Mouse (Mus musculus) erythroblast, embryonic 14.5 days (primary cell): ENCODE results near the gene Abcd3.

Experiments
- GATA1 ChIP-seq: IDR thresholded peaks from 2 replicates; pipeline ENCODE4 v1.6.1; 2012; ENCODE audit warnings: low read length, inconsistent platforms, mixed read lengths
- TAL1 ChIP-seq: IDR thresholded peaks from 3 replicates; pipeline ENCODE4 v1.6.1; 2012; ENCODE audit warnings: low read length, inconsistent platforms, mixed read lengths

DNA sequence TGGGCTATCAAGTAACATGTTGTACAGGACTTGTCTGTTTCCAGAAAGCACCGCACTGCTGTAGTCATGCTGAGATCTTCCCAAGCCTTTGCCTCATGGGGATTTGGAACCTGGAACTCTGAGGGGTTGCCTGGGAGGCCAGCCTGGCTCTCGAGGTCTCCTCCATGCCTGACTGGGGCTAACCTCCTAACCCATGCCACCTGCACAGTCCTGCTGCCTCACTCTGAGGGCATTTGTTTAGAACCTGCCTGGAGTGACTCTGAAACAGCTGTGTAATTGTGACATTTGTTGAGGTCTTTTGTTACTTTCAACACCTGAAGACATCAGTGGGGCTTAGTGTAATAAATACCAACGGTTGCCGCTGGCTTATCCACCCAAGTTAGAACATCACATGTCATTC lies 102.9 kb downstream of the Abcd3 start:
- TF ChIP-seq TAL1 (no peak), GATA1 (no peak)
